In the genomic region with DNA sequence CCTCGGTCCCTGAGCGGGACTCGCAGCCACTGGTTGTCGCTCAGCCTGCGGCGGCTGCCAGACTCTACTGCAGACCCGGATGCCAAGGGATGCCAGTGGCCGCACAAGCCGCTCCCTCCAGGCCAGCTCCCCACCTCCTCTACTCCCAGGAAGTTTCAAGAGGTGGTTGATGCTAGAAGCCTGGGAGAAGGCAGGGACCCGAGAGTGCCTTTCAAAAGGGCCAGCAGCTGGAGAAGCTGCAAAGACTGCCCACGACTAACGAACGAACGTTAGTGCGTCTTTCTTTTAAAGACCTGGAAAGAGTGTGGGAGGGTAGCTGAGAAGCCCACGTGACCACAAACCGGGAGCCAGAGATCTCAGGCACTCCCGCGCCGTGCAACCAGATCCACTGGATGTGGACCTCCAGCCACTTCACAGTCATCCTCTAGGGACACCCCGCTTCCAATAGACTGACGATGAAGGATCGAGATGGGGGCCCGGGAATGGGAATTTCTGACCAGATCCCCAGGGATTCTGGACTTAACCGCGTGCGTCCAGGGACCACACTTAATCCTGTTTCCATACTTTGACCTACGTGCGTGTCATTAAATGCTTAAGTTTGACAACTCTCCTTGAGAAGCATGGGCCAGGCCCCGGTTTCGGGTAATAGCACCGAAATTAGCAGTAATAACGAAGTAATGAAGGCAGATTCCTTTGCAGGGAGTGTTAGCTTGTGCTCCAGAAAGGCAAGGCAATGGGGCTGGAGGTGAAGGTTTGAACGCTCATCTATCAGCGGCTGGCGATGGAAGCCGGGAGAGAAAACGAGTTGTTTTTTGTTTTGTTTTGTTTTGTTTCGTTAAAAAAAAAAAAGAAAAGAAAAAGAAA, we compare ENCODE assay signal across 8 mouse cellular contexts. TPM values are rescaled to one million over a fixed set of nuclear protein-coding genes. Genes with fewer than 3 reads are reported as not detected.
A peak's percentile ranks its signal among the peaks of the same experiment; 100 is the strongest.
DNase-seq lines count a peak whose midpoint lies in the region; ATAC-seq and TF ChIP-seq lines count a peak whose summit lies in the region.

A gene (minus strand): TSS at position 260 of the 864 bp plus-strand sequence.

- under 1% methylated on average over 39 of the region's 39 CpGs for WGBS in heart, adult 2 months
- WGBS in embryonic facial prominence, embryonic 12.5 days: 1% methylated on average over 39 of the region's 39 CpGs
- under 1% methylated on average over 39 of the region's 39 CpGs for WGBS in hindbrain, embryonic 12.5 days
- under 1% methylated on average over 39 of the region's 39 CpGs for WGBS in liver, embryonic 16.5 days (ENCODE audit: insufficient replicate concordance)

- H3K4me3 ChIP-seq in heart, adult 2 months: peak within 1 kb of the TSS; percentile 39
- peak within 1 kb of the TSS; percentile 44 for H3K4me3 ChIP-seq in embryonic facial prominence, embryonic 12.5 days
- peak within 1 kb of the TSS; percentile 41 for H3K4me3 ChIP-seq in hindbrain, embryonic 12.5 days
- H3K4me3 ChIP-seq in liver, embryonic 16.5 days (ENCODE audit: low read depth, low read length): peak within 1 kb of the TSS; percentile 15

- ATAC-seq in embryonic facial prominence, embryonic 12.5 days (ENCODE audit: insufficient number of reproducible peaks, insufficient read depth, low FRiP score, low TSS enrichment): peak; percentile 67
- peak; percentile 67; the same call in 1 of the 2 replicates for ATAC-seq in hindbrain, embryonic 12.5 days (ENCODE audit: low FRiP score)
- ATAC-seq in liver, embryonic 16.5 days (ENCODE audit: low read depth): no peak
- no peak for ATAC-seq in erythroblast, adult 5-6 weeks (replicated peaks; ENCODE audit: low FRiP score, poor library complexity, severe bottlenecking)

- H3K9ac ChIP-seq in heart, adult 2 months (ENCODE audit: low read depth, low read length): no peak within 1 kb of the TSS
- H3K9ac ChIP-seq in embryonic facial prominence, embryonic 12.5 days: peak within 1 kb of the TSS; percentile 52
- peak within 1 kb of the TSS; percentile 52 for H3K9ac ChIP-seq in hindbrain, embryonic 12.5 days
- H3K9ac ChIP-seq in liver, embryonic 16.5 days (ENCODE audit: low read depth, low read length): no peak within 1 kb of the TSS

- TF ChIP-seq EP300 in heart, adult 2 months (IDR thresholded peaks at IDR 0.05; ENCODE audit: insufficient read depth, low read depth, low read length): no peak

- intact Hi-C loops in heart, adult 2 months (cut with DNase I): loop anchor here (5.0 kb wide), 1 partner anchor 390 kb away; no protein-coding TSS in a partner anchor
- intact Hi-C loops in heart, postnatal 25 days (cut with DNase I): loop anchor here (1.0 to 5.0 kb wide), 2 partner anchors 161 to 385 kb away; no protein-coding TSS in a partner anchor

- peak; percentile 20 to 29 for DNase-seq in heart, adult 2 months
- DNase-seq in heart, postnatal 25 days (ENCODE audit: low spot score): no peak
- peak; percentile 63 for DNase-seq in R1 (ENCODE audit: low read depth, low spot score)
- peak; percentile 9 to 13 for DNase-seq in natural killer cell, adult 2 months (ENCODE audit: low spot score in 2 of 2)

- H3K9me3 ChIP-seq in embryonic facial prominence, embryonic 12.5 days: no peaks in the 10 kb centered on the region
- no peaks in the 10 kb centered on the region for H3K9me3 ChIP-seq in hindbrain, embryonic 12.5 days (replicated peaks)
- no peaks in the 10 kb centered on the region for H3K9me3 ChIP-seq in liver, embryonic 16.5 days (replicated peaks; ENCODE audit: control insufficient read depth, low read length)

- H3K79me2 ChIP-seq in heart, adult 2 months (replicated peaks; ENCODE audit: control insufficient read depth, insufficient read depth, low read length): no peaks in the 10 kb centered on the region

- H3K4me2 ChIP-seq in embryonic facial prominence, embryonic 12.5 days (replicated peaks): peak within 1 kb of the TSS; percentile 94
- peak within 1 kb of the TSS; percentile 95 for H3K4me2 ChIP-seq in hindbrain, embryonic 12.5 days (replicated peaks)
- peak within 1 kb of the TSS; percentile 54 for H3K4me2 ChIP-seq in liver, embryonic 16.5 days (ENCODE audit: low read depth, low read length)

- TF ChIP-seq POLR2A in heart, adult 2 months (IDR thresholded peaks at IDR 0.05; ENCODE audit: insufficient read depth, low read depth, low read length): no peak

- H3K4me1 ChIP-seq in heart, adult 2 months (ENCODE audit: control insufficient read depth, insufficient read depth, low read length): no peaks in the 10 kb centered on the region
- 0 out of 2 replicates have a peak, but pooled peaks cover 3% of the 10 kb centered on the region for H3K4me1 ChIP-seq in embryonic facial prominence, embryonic 12.5 days
- no peaks in the 10 kb centered on the region for H3K4me1 ChIP-seq in hindbrain, embryonic 12.5 days
- H3K4me1 ChIP-seq in liver, embryonic 16.5 days (ENCODE audit: control insufficient read depth, low read depth, low read length): no peaks in the 10 kb centered on the region

- H3K27me3 ChIP-seq in heart, adult 2 months (ENCODE audit: control insufficient read depth, insufficient read depth, low read length): no peaks in the 10 kb centered on the region
- H3K27me3 ChIP-seq in embryonic facial prominence, embryonic 12.5 days: no peaks in the 10 kb centered on the region
- peaks cover 7% of the 10 kb centered on the region for H3K27me3 ChIP-seq in hindbrain, embryonic 12.5 days
- H3K27me3 ChIP-seq in liver, embryonic 16.5 days (ENCODE audit: control insufficient read depth, insufficient read depth, low read depth, low read length): peaks cover 19% of the 10 kb centered on the region

- no peaks in the 10 kb centered on the region for H3K36me3 ChIP-seq in heart, adult 2 months (ENCODE audit: control insufficient read depth, insufficient read depth, low read length)
- no peaks in the 10 kb centered on the region for H3K36me3 ChIP-seq in embryonic facial prominence, embryonic 12.5 days
- H3K36me3 ChIP-seq in hindbrain, embryonic 12.5 days: no peaks in the 10 kb centered on the region
- no peaks in the 10 kb centered on the region for H3K36me3 ChIP-seq in liver, embryonic 16.5 days (ENCODE audit: control insufficient read depth, insufficient read depth)

- H3K27ac ChIP-seq in heart, adult 2 months: no peak within 1 kb of the TSS
- H3K27ac ChIP-seq in embryonic facial prominence, embryonic 12.5 days: no peak within 1 kb of the TSS
- H3K27ac ChIP-seq in hindbrain, embryonic 12.5 days: no peak within 1 kb of the TSS
- H3K27ac ChIP-seq in liver, embryonic 16.5 days (ENCODE audit: low read length): no peak within 1 kb of the TSS

- no peak for TF ChIP-seq CTCF in heart, adult 2 months (IDR thresholded peaks at IDR 0.05)

RNA-seq across cellular contexts. Expression of the gene that starts here (rescaled TPM):
- not detected for total RNA-seq in heart, adult 2 months (2021)
- polyA plus RNA-seq in heart, adult 2 months (2012; rRNA removed): 0.06 and 0.18 TPM in 2 replicates
- under 1 TPM in 1 of 2 experiments, not detected in 1; 0.08 TPM for total RNA-seq in heart, postnatal 25 days (2021)
- 0.64 and 0.80 TPM in 2 replicates for polyA plus RNA-seq in embryonic facial prominence, embryonic 12.5 days (2016; fragmentation: Nextera tagmentation; extraction: Ambion mirVana)
- 0.22 and 0.47 TPM in 2 replicates for polyA plus RNA-seq in hindbrain, embryonic 12.5 days (2016; fragmentation: Nextera tagmentation; extraction: Ambion mirVana)
- polyA plus RNA-seq in liver, embryonic 16.5 days (2015; fragmentation: Nextera tagmentation; extraction: Ambion mirVana): not detected in 2 replicates
- total RNA-seq in erythroblast, adult 5-6 weeks (2015; ENCODE audit: low replicate concordance): not detected in 2 replicates
- not detected in 2 replicates for total RNA-seq in erythroblast, adult 5-6 weeks (2017; ENCODE audit: low replicate concordance)

Comparison
In these comparisons a context has a peak if more than half of its experiments do, and no peak if none do; other contexts are left out.
1. Peak in DNase-seq and H3K4me3 ChIP-seq in heart, adult 2 months; RNA of the gene not detected or under 1 TPM.
2. Peak in ATAC-seq, H3K4me3 ChIP-seq, H3K9ac ChIP-seq and H3K4me2 ChIP-seq in embryonic facial prominence, embryonic 12.5 days; RNA of the gene not detected or under 1 TPM.
3. Peak in ATAC-seq, H3K4me3 ChIP-seq, H3K9ac ChIP-seq and H3K4me2 ChIP-seq in hindbrain, embryonic 12.5 days; RNA of the gene not detected or under 1 TPM.